Mouse (Mus musculus) thymus, adult 2 months (tissue): Measurements from ENCODE around the gene Gm20388. TPM values are rescaled to one million over a fixed set of nuclear protein-coding genes. Genes with fewer than 3 reads are reported as not detected.

Experiments used
- DNase-seq: peaks from one replicate; pipeline ENCODE4 v3.0.0; 2021
- H3K27ac ChIP-seq: fragments of 200-500 bp; 2 replicates; pipeline ENCODE4 v1.5.1; 2012; ENCODE audit warnings: low read length, control low read depth; ENCODE audit not compliant: control insufficient read depth, insufficient read depth
- H3K27me3 ChIP-seq: fragments of 200-500 bp; 2 replicates; pipeline ENCODE4 v1.6.1; 2012; ENCODE audit warnings: mild to moderate bottlenecking, low read length, moderate library complexity, mixed read lengths; ENCODE audit not compliant: control insufficient read depth, insufficient read depth
- H3K36me3 ChIP-seq: fragments of 200-500 bp; 2 replicates; pipeline ENCODE4 v1.6.1; 2012; ENCODE audit warnings: mild to moderate bottlenecking, low read length, moderate library complexity; ENCODE audit not compliant: control insufficient read depth, insufficient read depth
- H3K4me1 ChIP-seq: fragments of 200-500 bp; replicated peaks from 2 replicates; pipeline ENCODE4 v1.6.1; 2012; ENCODE audit warnings: low read length; ENCODE audit not compliant: control insufficient read depth, insufficient read depth
- H3K4me3 ChIP-seq: fragments of 200-500 bp; 2 replicates; pipeline ENCODE4 v1.5.1; 2012; ENCODE audit warnings: mild to moderate bottlenecking, low read length, control low read depth, moderate library complexity; ENCODE audit not compliant: control insufficient read depth, insufficient read depth
- CTCF ChIP-seq: fragments of 200-500 bp; IDR thresholded peaks from 2 replicates; pipeline ENCODE4 v1.5.1; 2012; ENCODE audit warnings: mild to moderate bottlenecking, control low read depth, low read length, moderate library complexity, borderline replicate concordance; ENCODE audit not compliant: control insufficient read depth, poor library complexity, insufficient read depth; ENCODE audit errors: extremely low read depth
- POLR2A ChIP-seq: fragments of 200-500 bp; IDR thresholded peaks from 2 replicates; pipeline ENCODE4 v1.6.1; 2012; ENCODE audit warnings: mild to moderate bottlenecking, low read length, control low read depth, moderate library complexity; ENCODE audit not compliant: control insufficient read depth, poor library complexity, insufficient read depth; ENCODE audit errors: extremely low read depth
- WGBS: fragments of 180-500 bp; shearing (Covaris S2); methylation state at CpG from one replicate; pipeline ENCODE4 v1.1.7; 2018; 5-methylcytosine and 5-hydroxymethylcytosine counted together
- polyA plus RNA-seq: library from polyadenylated mRNA; depleted of rRNA; stranded (reverse); fragments of >200 nt; gene quantifications from 2 replicates; pipeline ENCODE4 v1.2.3, GENCODE M21; 2012

The Gm20388 gene
- polyA plus RNA-seq, 1 experiment: 103 TPM

DNA sequence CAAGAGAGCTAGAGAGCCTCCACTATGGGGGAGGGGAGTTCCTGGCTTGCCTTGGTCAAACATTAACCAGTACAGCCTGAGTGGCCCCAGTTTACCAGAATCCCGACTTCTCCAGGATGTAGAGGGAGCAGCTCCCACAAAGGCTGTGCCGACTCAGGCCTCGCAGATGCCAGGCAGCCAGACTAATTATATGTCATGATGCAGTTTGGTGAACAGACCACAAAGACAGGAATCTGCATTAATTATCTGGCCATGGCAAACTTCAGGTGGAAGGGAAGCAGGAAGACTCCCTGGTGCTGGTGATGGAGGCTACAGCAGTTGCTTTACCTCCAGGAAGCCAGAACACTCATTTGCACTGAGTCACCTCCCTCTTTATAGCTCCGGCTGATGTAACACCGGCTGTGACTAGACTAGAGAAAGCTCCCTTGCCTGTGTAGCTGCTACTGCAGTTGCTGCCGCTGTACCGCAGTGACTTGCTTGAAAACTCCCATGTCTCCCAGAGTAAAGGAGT, 1987.3 kb downstream of the Gm20388 start:
- H3K4me3 ChIP-seq: no peak overlapping the region
- H3K27ac ChIP-seq: no peak overlapping the region
- no peak for TF ChIP-seq CTCF
- TF ChIP-seq POLR2A: no peak
- DNase-seq: no peak
- 82% methylated on average over 7 of the region's 7 CpGs for WGBS
- H3K27me3 ChIP-seq: no peaks in the 10 kb centered on the region
- peaks cover 20% of the 10 kb centered on the region for H3K4me1 ChIP-seq
- H3K36me3 ChIP-seq: no peaks in the 10 kb centered on the region

DNA sequence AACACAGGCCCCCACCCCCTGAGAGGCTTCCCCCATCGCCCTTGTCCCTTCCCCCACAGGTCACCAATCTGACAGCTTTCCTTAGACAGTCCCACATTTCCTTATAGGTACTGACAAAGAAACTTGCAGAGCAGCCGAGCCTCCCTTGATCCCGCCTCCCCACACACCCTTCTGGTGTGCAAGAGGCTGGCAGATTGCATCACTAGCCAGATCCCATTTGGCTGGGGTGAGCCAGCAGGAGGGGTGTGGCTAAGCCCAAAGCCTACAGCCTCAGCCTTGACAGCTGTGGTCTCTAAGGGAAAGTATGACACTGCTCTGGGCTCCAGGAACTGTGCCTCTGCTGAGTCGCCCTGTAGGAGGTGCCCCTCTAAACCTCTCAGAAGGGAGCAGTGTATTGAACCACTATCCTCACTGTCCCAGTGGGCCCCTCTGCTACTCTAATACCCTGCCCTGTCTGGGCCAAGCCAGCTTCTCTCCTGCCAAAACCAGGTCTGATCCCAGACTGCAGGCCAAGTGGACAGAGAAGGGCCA, 1987.8 kb downstream of the Gm20388 start:
- no peak for DNase-seq

DNA sequence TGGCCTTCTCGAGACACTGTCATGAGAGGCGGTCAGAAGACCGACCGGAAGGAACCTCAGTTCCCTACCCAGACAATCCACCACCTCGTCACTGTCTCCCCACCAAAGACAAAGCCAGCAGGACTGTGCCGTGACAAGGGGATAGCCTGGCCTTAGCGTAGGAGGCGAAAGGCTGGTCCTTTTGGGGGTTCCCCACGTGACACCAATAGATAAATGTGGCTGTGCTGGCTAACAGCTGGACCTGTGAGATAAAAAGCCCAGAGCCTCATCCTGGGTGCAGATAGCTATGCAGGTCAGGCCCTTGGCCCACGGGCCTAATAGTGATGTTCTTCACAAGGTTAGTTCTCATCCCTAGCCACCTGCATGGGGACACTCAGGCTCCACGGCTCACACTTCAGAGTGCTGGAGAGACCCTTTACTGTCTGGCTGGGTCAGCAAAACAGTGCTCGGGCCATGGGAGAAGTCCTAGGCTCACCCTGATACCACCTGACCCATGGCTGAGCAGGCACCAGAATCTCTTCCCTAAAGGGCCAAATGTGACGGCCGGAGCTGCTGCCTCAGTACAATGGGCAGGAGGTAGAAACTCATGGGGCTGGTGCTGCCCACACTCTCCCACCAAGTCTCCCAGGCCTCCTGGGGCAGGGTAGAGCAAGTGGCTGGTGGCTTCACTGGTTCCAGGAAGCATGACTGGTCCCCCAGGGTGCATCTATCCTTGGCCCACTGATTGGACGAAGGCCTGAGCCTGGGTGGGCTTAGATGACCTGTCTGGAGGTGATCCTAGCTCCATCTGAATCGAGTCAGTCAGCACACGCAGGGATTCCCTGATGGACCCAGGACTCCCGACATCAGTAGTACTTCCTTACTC, 1988.8 kb downstream of the Gm20388 start:
- H3K36me3 ChIP-seq: no peaks in the 10 kb centered on the region
- 96% methylated on average over 18 of the region's 18 CpGs for WGBS
- no peak for TF ChIP-seq POLR2A
- TF ChIP-seq CTCF: no peak
- peaks cover 20% of the 10 kb centered on the region for H3K4me1 ChIP-seq
- H3K27me3 ChIP-seq: no peaks in the 10 kb centered on the region
- H3K27ac ChIP-seq: no peak overlapping the region
- DNase-seq: no peak
- no peak overlapping the region for H3K4me3 ChIP-seq

More for the DNA sequence above, 1987.8 kb downstream of the Gm20388 start:
- peak overlapping the region; percentile 77 for H3K27ac ChIP-seq
- peaks cover 20% of the 10 kb centered on the region for H3K4me1 ChIP-seq
- H3K27me3 ChIP-seq: no peaks in the 10 kb centered on the region
- TF ChIP-seq CTCF (no peak), POLR2A (no peak)
- 44% methylated on average over 4 of the region's 4 CpGs for WGBS
- no peak overlapping the region for H3K4me3 ChIP-seq
- no peaks in the 10 kb centered on the region for H3K36me3 ChIP-seq

DNA sequence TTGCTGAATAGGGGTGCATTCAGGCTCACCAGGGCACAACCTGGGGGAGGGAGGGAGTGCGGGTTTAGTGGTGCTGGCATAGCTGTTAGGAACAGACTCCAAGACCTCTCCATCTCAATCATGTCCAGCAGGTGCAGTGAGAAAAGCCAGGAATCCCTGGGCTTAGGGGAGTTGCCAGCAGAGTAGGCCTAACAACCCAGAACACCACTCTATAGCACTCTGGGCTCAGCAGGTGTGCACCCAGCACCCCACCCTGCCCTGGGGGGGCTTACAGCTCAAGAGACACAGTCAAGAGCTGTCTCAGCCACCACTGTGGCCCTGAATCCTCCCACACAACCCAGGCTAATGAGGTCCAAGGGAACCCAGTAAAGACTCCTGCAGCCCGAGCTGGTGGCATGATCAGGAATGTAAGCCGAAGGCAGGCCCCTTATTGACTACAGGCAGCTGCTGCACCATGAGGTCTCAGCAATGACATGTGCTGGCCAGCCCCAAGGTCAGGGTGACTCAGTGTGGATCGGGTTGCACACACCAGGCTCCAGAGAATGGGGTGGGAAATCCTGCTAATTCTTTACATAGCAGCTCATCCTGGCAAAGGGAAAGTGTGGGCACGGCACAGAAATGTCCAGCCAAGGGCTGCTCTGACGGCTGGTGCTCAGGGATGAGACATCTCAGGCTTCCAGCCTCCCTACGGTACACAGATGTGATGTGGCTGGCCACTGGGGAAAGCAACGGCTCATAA, 1991.0 kb downstream of the Gm20388 start:
- Histone ChIP-seq H3K4me3 (no peak overlapping the region), H3K27ac (no peak overlapping the region), H3K4me1 (peaks cover 30% of the 10 kb centered on the region), H3K27me3 (no peaks in the 10 kb centered on the region), H3K36me3 (no peaks in the 10 kb centered on the region)
- TF ChIP-seq CTCF: no peak
- TF ChIP-seq POLR2A: no peak
- 92% methylated on average over 8 of the region's 8 CpGs for WGBS
- no peak for DNase-seq

DNA sequence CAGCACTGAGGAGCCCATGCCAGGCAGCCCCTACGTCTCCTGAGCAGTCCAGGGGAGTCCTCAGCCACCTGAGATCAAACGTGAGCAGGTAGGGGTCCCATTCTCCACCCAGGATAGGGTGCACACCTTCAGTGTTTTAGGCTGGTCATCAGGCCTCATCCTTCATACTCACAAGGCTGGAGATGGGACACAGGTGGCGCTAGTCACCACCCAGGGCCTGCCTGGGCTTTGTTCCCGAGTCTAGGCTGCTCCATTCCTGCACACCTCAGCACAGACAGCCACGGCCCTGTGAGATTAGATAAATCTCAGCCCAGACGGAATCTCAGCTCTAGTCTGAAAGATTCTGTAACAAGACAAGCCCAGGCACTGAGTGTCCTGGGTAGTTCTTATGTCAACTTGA, 1993.3 kb downstream of the Gm20388 start:
- no peaks in the 10 kb centered on the region for H3K36me3 ChIP-seq
- DNase-seq: no peak
- no peak overlapping the region for H3K27ac ChIP-seq
- TF ChIP-seq POLR2A: no peak
- TF ChIP-seq CTCF: no peak
- peaks cover 29% of the 10 kb centered on the region for H3K4me1 ChIP-seq
- no peak overlapping the region for H3K4me3 ChIP-seq
- H3K27me3 ChIP-seq: no peaks in the 10 kb centered on the region
- WGBS: 89% methylated on average over 6 of the region's 6 CpGs

DNA sequence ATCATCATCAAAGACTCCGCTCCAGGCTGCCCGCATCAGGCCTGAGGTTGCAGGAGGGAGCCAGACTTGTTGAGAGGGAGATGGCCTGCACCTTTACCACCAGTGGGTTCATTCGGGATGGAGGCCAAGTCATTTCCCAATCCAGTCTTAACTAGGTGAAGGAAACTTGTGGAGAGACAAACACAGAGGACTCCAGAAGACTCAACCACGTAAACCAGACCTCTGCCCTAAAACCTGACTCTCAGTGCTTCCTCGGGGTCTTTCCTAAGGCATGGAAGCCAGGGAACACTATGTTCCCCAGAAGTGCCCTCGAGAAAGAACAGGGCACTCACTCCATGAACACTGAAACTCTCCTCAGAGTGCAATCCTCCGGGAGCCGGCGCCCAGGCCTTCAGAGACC, 1994.4 kb downstream of the Gm20388 start:
- Histone ChIP-seq H3K4me1 (peaks cover 28% of the 10 kb centered on the region), H3K4me3 (no peak overlapping the region), H3K27me3 (no peaks in the 10 kb centered on the region), H3K36me3 (no peaks in the 10 kb centered on the region), H3K27ac (no peak overlapping the region)
- no peak for TF ChIP-seq CTCF
- TF ChIP-seq POLR2A: no peak
- DNase-seq: no peak
- 92% methylated on average over 9 of the region's 9 CpGs for WGBS
